Mouse (Mus musculus) hindbrain, embryonic 15.5 days (tissue): Measurements from ENCODE around the gene Esp34. TPM values are rescaled to one million over a fixed set of nuclear protein-coding genes. Genes with fewer than 3 reads are reported as not detected.

ENCODE experiments used
- ATAC-seq: fragments of 200-750 bp; cut with Nextera tagmentation; 2 replicates; pipeline ENCODE4 v1.8.0; 2017; ENCODE audit warnings: low read depth, moderate number of reproducible peaks, moderate TSS enrichment; ENCODE audit not compliant: low FRiP score
- H3K27ac ChIP-seq: fragments of 300-500 bp; sonication (generic); replicated peaks from 2 replicates; pipeline ENCODE4 v1.5.1; 2015; ENCODE audit warnings: mild to moderate bottlenecking, inconsistent platforms
- H3K27me3 ChIP-seq: fragments of 300-500 bp; sonication (generic); 2 replicates; pipeline ENCODE4 v1.6.1; 2015; ENCODE audit warnings: control low read depth, inconsistent platforms
- H3K36me3 ChIP-seq: fragments of 300-500 bp; sonication (generic); 2 replicates; pipeline ENCODE4 v1.6.1; 2015; ENCODE audit warnings: control low read depth, inconsistent platforms
- H3K4me1 ChIP-seq: fragments of 300-500 bp; sonication (generic); replicated peaks from 2 replicates; pipeline ENCODE4 v1.6.1; 2015; ENCODE audit warnings: control low read depth, inconsistent platforms
- H3K4me2 ChIP-seq: fragments of 300-500 bp; sonication (generic); 2 replicates; pipeline ENCODE4 v1.6.1; 2015; ENCODE audit warnings: moderate library complexity, mild to moderate bottlenecking, inconsistent platforms
- H3K4me3 ChIP-seq: fragments of 300-500 bp; sonication (generic); 2 replicates; pipeline ENCODE4 v1.5.1; 2015; ENCODE audit warnings: mild to moderate bottlenecking, inconsistent platforms
- H3K9ac ChIP-seq: fragments of 300-500 bp; sonication (generic); 2 replicates; pipeline ENCODE4 v1.6.1; 2015; ENCODE audit warnings: inconsistent platforms
- H3K9me3 ChIP-seq: fragments of 300-500 bp; sonication (generic); 2 replicates; pipeline ENCODE4 v1.6.1; 2016; ENCODE audit warnings: control low read depth, inconsistent platforms
- WGBS: fragments of 180-500 bp; shearing (Covaris S2); methylation state at CpG from one replicate; pipeline ENCODE4 v1.1.7; 2015; 5-methylcytosine and 5-hydroxymethylcytosine counted together
- polyA plus RNA-seq: library from polyadenylated mRNA; unstranded; fragments of >200 nt; fragmentation: Nextera tagmentation; extraction: Ambion mirVana; gene quantifications from 2 replicates; pipeline ENCODE4 v1.2.1, GENCODE M21; 2015

Gene Esp34
- polyA plus RNA-seq, result not detected in 2 replicates

- Histone ChIP-seq H3K4me2 (no peak within 1 kb of the TSS), H3K4me1 (no peaks in the 10 kb centered on the region), H3K27ac (no peak within 1 kb of the TSS), H3K9ac (no peak within 1 kb of the TSS), H3K4me3 (no peak within 1 kb of the TSS), H3K36me3 (no peaks in the 10 kb centered on the region), H3K9me3 (peaks cover 5% of the 10 kb centered on the region), H3K27me3 (no peaks in the 10 kb centered on the region)
- no peak for ATAC-seq
- WGBS, result 95% methylated on average over 1 of the region's 1 CpGs
Measured at GRCm38 (mm10) chr17:38553892-38554291, at the start of gene Esp34. Gene Esp34, plus strand, starts transcription at chr17:38554192.

- H3K4me1 ChIP-seq, result no peaks in the 10 kb centered on the region
- H3K36me3 ChIP-seq, result no peaks in the 10 kb centered on the region
- H3K4me3 ChIP-seq, result no peak overlapping the region
- no peak overlapping the region for H3K4me2 ChIP-seq
- 0 out of 2 replicates have a peak, but pooled peaks cover 7% of the 10 kb centered on the region for H3K9me3 ChIP-seq
- WGBS, result 75% methylated on average over 5 of the region's 5 CpGs
- H3K9ac ChIP-seq, result no peak overlapping the region
- ATAC-seq, result no peak
- H3K27me3 ChIP-seq, result no peaks in the 10 kb centered on the region
- no peak overlapping the region for H3K27ac ChIP-seq
Measured at GRCm38 (mm10) chr17:38562527-38562926, 8.5 kb downstream of the Esp34 start.

Other genes with a start within 250 kb of the Esp34 start
- gene Olfr137, start 246.6 kb upstream of the Esp34 start, polyA plus RNA-seq, result not detected in 2 replicates
- not detected in 2 replicates for gene Olfr136, start 224.4 kb upstream of the Esp34 start, polyA plus RNA-seq
- not detected in 2 replicates for gene Esp36, start 134.0 kb upstream of the Esp34 start, polyA plus RNA-seq
- gene Esp31, start 85.3 kb downstream of the Esp34 start, polyA plus RNA-seq, result not detected in 2 replicates